Mouse (Mus musculus): ENCODE results near the gene 5730480H06Rik. TPM values are rescaled to one million over a fixed set of nuclear protein-coding genes. Genes with fewer than 3 reads are reported as not detected.

Gene 5730480H06Rik
- total and polyA plus RNA-seq, 2 experiments, result 2.8 to 10.2 TPM

DNA sequence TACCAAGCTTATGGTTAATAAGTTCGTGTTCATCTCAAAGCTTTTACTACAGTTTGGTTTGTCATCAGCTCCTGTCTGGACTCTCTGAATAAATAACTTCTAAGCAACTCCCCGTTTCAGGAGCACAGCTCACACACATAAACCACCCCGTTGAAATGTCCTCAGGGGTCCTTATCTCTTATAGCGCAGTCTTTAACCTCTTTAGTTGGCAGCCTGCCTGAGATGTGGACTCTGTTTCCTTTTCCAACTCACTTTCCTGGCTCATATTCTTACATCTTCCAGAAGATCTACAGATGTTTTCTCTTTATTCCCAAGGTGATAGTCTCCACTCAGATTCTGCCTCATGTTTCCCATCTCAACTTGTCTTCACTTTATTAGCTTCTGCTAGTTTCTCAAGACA, 80.5 kb downstream of the 5730480H06Rik start:
- WGBS, result 57% methylated on average over 4 of the region's 4 CpGs
- Histone ChIP-seq H3K79me2 (ENCODE audit: control insufficient read depth, insufficient read depth, low read length) (no peaks in the 10 kb centered on the region), H3K36me3 (ENCODE audit: control insufficient read depth, insufficient read depth, low read length) (peaks cover 10% of the 10 kb centered on the region), H3K27me3 (ENCODE audit: control insufficient read depth, insufficient read depth, low read length) (no peaks in the 10 kb centered on the region), H3K27ac (replicated peaks; ENCODE audit: insufficient read depth, low read depth, low read length) (no peak overlapping the region), H3K4me3 (ENCODE audit: insufficient read depth, low read depth, low read length) (no peak overlapping the region), H3K9ac (ENCODE audit: low read depth, low read length) (no peak overlapping the region), H3K4me1 (ENCODE audit: control insufficient read depth, insufficient read depth, low read length) (no peaks in the 10 kb centered on the region)
- no peak for TF ChIP-seq CTCF (IDR thresholded peaks at IDR 0.05; ENCODE audit: low read depth, low read length)
- TF ChIP-seq POLR2A (IDR thresholded peaks at IDR 0.05; ENCODE audit: extremely low read depth, insufficient read depth, low read length), result no peak
- DNase-seq (ENCODE audit: extremely low read depth, low read depth, low spot score), result no peak

DNA sequence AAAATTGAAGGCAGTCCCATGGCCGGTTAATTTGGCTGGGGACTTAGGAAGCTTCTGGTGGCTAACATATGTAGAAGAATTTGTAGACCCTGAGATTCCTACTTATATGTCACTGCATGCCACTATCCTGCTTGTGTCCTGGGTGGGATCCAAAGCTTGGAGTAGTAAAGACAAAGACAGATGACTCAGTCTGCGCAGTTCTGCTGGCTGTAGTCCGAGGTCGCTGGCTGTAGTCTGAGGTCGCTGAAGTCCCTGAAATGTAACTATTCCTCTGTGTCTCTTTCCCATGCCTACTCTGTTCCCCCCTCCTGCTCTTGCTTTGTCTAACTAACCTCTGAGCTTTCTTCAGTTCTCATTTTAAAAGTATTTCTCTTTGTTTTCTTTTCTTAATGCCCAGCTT, 82.6 kb downstream of the 5730480H06Rik start:
- no peaks in the 10 kb centered on the region for H3K79me2 ChIP-seq (ENCODE audit: control insufficient read depth, insufficient read depth, low read length)
- no peaks in the 10 kb centered on the region for H3K4me1 ChIP-seq (ENCODE audit: control insufficient read depth, insufficient read depth, low read length)
- WGBS, result 86% methylated on average over 5 of the region's 5 CpGs
- H3K4me3 ChIP-seq (ENCODE audit: insufficient read depth, low read depth, low read length), result no peak overlapping the region
- no peak overlapping the region for H3K9ac ChIP-seq (ENCODE audit: low read depth, low read length)
- DNase-seq (ENCODE audit: extremely low read depth, low read depth, low spot score), result no peak
- peaks cover 12% of the 10 kb centered on the region for H3K36me3 ChIP-seq (ENCODE audit: control insufficient read depth, insufficient read depth, low read length)
- H3K27ac ChIP-seq (replicated peaks; ENCODE audit: insufficient read depth, low read depth, low read length), result no peak overlapping the region
- no peak for TF ChIP-seq CTCF (IDR thresholded peaks at IDR 0.05; ENCODE audit: low read depth, low read length)
- TF ChIP-seq POLR2A (IDR thresholded peaks at IDR 0.05; ENCODE audit: extremely low read depth, insufficient read depth, low read length), result no peak
- no peaks in the 10 kb centered on the region for H3K27me3 ChIP-seq (ENCODE audit: control insufficient read depth, insufficient read depth, low read length)

DNA sequence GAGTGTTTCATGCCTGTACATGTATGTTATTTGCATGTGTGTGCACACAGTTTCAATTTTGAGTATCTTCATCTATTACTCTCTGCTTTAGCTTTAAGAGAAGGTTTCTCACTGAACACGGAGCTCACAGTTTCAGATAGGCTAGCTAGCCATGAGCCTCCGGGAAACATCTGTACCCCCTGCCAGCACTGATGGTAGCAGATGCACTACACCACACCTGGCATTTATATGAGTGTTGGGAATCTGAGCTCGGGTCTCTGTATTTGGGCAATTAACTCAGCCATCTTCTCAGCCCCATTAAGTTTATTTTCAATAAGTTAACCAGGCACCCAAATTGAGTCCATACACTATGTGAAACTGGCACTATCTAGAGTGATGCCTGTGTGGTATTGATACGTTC, 83.7 kb downstream of the 5730480H06Rik start:
- Histone ChIP-seq H3K27ac (replicated peaks; ENCODE audit: insufficient read depth, low read depth, low read length) (no peak overlapping the region), H3K27me3 (ENCODE audit: control insufficient read depth, insufficient read depth, low read length) (no peaks in the 10 kb centered on the region), H3K79me2 (ENCODE audit: control insufficient read depth, insufficient read depth, low read length) (no peaks in the 10 kb centered on the region), H3K36me3 (ENCODE audit: control insufficient read depth, insufficient read depth, low read length) (peaks cover 11% of the 10 kb centered on the region), H3K4me1 (ENCODE audit: control insufficient read depth, insufficient read depth, low read length) (no peaks in the 10 kb centered on the region), H3K9ac (ENCODE audit: low read depth, low read length) (no peak overlapping the region), H3K4me3 (ENCODE audit: insufficient read depth, low read depth, low read length) (no peak overlapping the region)
- no peak for TF ChIP-seq POLR2A (IDR thresholded peaks at IDR 0.05; ENCODE audit: extremely low read depth, insufficient read depth, low read length)
- no peak for TF ChIP-seq CTCF (IDR thresholded peaks at IDR 0.05; ENCODE audit: low read depth, low read length)
- WGBS, result 85% methylated on average over 4 of the region's 4 CpGs
- DNase-seq (ENCODE audit: extremely low read depth, low read depth, low spot score), result no peak

DNA sequence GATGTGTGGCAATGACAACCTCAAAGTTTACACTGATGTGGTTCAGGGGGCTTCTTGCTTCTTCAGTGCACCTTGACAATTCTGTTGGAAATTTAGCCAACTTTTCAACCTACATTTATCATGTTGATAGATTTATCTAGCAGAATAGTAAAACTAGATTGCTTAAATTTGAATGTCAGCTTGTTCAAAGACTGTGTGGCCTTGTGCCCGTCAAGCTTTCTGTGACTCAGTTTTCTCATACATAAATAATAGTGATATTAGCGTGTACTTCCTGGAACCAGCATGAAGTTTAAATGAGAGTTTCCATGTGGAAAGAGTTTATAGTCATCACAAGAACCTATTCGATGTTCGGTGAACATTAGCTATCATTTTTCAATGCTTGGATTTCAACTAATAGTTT, 84.5 kb downstream of the 5730480H06Rik start:
- WGBS, result 99% methylated on average over 4 of the region's 4 CpGs
- TF ChIP-seq POLR2A (IDR thresholded peaks at IDR 0.05; ENCODE audit: extremely low read depth, insufficient read depth, low read length), result no peak
- TF ChIP-seq CTCF (IDR thresholded peaks at IDR 0.05; ENCODE audit: low read depth, low read length), result no peak
- no peak overlapping the region for H3K9ac ChIP-seq (ENCODE audit: low read depth, low read length)
- no peaks in the 10 kb centered on the region for H3K79me2 ChIP-seq (ENCODE audit: control insufficient read depth, insufficient read depth, low read length)
- H3K27ac ChIP-seq (replicated peaks; ENCODE audit: insufficient read depth, low read depth, low read length), result no peak overlapping the region
- DNase-seq (ENCODE audit: extremely low read depth, low read depth, low spot score), result no peak
- peaks cover 11% of the 10 kb centered on the region for H3K36me3 ChIP-seq (ENCODE audit: control insufficient read depth, insufficient read depth, low read length)
- no peak overlapping the region for H3K4me3 ChIP-seq (ENCODE audit: insufficient read depth, low read depth, low read length)
- H3K27me3 ChIP-seq (ENCODE audit: control insufficient read depth, insufficient read depth, low read length), result no peaks in the 10 kb centered on the region
- no peaks in the 10 kb centered on the region for H3K4me1 ChIP-seq (ENCODE audit: control insufficient read depth, insufficient read depth, low read length)

DNA sequence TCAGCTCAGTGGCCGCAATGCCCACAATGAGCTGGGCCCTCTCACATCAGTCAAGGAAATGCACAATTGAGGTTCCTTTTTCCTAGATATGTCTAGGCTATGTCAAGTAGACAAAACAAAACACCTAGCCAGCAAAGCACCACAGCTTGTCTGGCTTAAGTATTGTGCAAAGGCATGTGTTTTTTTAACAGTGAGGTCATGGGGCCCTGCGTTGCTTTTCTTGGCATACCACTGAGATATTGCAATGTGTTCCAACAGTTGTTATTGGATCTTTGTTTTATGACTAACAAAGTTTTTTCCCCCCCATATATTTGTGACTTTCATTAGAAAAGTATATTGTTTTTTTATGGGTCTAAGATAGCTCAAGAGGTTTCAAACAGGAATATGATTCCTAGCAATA, 92.0 kb downstream of the 5730480H06Rik start:
- no peak for TF ChIP-seq POLR2A (IDR thresholded peaks at IDR 0.05; ENCODE audit: extremely low read depth, insufficient read depth, low read length)
- TF ChIP-seq CTCF (IDR thresholded peaks at IDR 0.05; ENCODE audit: low read depth, low read length), result no peak
- Histone ChIP-seq H3K4me3 (ENCODE audit: insufficient read depth, low read depth, low read length) (no peak overlapping the region), H3K27ac (replicated peaks; ENCODE audit: insufficient read depth, low read depth, low read length) (no peak overlapping the region), H3K4me1 (ENCODE audit: control insufficient read depth, insufficient read depth, low read length) (no peaks in the 10 kb centered on the region), H3K9ac (ENCODE audit: low read depth, low read length) (no peak overlapping the region), H3K36me3 (ENCODE audit: control insufficient read depth, insufficient read depth, low read length) (no peaks in the 10 kb centered on the region), H3K27me3 (ENCODE audit: control insufficient read depth, insufficient read depth, low read length) (no peaks in the 10 kb centered on the region), H3K79me2 (ENCODE audit: control insufficient read depth, insufficient read depth, low read length) (no peaks in the 10 kb centered on the region)
- 85% methylated on average over 2 of the region's 2 CpGs for WGBS
- DNase-seq (ENCODE audit: extremely low read depth, low read depth, low spot score), result no peak

DNA sequence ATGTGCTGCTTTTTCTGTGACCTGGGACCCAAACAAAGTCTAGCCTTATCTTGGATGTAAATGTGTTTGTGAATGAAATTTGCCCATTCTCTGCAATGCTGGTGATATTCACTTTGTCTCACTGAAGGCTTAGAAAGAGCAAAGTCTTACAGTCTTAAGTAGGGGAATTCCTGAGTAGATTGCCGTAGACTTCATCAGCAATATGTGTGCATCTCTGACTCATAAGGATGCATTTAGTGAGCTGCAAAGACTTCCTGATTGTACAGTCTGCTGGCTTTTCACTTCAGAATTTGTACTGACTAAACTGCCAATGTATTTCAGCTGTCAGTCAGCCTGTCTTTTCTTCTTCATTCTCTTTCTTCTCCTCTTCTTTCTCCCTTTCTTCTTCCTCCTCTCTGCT, 94.2 kb downstream of the 5730480H06Rik start:
- Histone ChIP-seq H3K4me3 (ENCODE audit: insufficient read depth, low read depth, low read length) (no peak overlapping the region), H3K36me3 (ENCODE audit: control insufficient read depth, insufficient read depth, low read length) (no peaks in the 10 kb centered on the region), H3K9ac (ENCODE audit: low read depth, low read length) (no peak overlapping the region), H3K4me1 (ENCODE audit: control insufficient read depth, insufficient read depth, low read length) (no peaks in the 10 kb centered on the region), H3K27me3 (ENCODE audit: control insufficient read depth, insufficient read depth, low read length) (no peaks in the 10 kb centered on the region), H3K79me2 (ENCODE audit: control insufficient read depth, insufficient read depth, low read length) (no peaks in the 10 kb centered on the region), H3K27ac (replicated peaks; ENCODE audit: insufficient read depth, low read depth, low read length) (no peak overlapping the region)
- TF ChIP-seq CTCF (IDR thresholded peaks at IDR 0.05; ENCODE audit: low read depth, low read length) (no peak), POLR2A (IDR thresholded peaks at IDR 0.05; ENCODE audit: extremely low read depth, insufficient read depth, low read length) (no peak)
- 85% methylated on average over 1 of the region's 1 CpGs for WGBS
- DNase-seq (ENCODE audit: extremely low read depth, low read depth, low spot score), result no peak
